Mouse (Mus musculus): Measurements from ENCODE around the gene Robo1.

DNA sequence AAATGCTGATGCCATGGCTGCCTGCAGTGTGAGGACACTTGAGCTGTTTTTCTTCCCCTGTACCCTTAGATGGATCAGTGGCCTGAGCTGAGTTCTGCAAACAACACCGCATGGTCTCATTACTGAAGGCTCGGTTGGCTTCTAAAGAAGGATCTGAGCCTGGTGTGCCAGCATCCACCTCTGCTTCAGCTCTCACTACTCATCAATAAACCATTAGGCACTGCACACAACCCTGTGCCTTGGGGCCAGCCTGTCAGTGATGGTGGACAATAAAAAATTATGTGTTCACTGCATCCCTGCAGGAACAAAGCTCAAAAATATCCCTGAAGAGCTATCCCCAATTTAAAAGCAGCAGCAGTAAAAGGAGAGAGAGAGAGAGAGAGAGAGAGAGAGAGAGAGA is 223.2 kb downstream of the Robo1 start:
- TF ChIP-seq EP300 (optimal IDR thresholded peaks at IDR 0.05) (no peak), CTCF (IDR thresholded peaks at IDR 0.05; ENCODE audit: low read depth) (no peak)
